Mouse (Mus musculus): ENCODE measurements around the gene E030018B13Rik. TPM values are rescaled to one million over a fixed set of nuclear protein-coding genes. Genes with fewer than 3 reads are reported as not detected.

E030018B13Rik gene
- total RNA-seq, 2 experiments from 2014 or later, result not detected

DNA sequence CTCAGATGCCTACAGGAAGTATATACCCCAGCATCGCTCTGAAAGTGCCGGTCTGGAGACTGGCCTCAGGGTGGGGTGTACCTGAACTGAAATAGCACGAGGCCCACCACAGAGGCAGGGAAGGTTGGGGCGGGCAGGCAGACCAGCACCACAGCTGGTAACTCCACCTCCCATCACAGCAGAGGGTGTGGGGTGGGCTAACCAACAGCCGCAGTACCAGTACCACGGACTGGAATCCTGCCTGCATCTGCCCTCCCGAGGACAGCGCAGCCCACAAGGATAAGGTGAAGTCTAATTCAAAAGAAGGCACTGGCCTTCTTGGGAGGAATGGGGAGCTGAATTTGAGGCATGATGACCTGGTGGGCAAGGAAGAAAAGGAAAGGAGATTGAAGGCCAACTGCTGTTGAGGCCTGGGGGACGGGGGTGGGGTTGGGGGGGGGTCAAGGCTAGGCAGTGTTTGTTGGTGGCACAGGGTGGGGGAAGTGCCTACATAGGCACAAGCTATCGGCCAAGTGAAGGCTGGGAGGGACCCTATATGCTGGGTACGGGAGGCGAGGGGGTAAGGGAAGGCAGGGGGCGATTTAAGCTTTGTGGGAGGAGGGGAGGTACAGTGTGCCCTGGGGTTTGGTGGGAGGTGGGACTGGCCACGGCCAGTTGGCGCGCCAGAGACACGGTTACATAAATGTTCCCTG, 20.2 kb upstream of the E030018B13Rik start:
- no peak for ATAC-seq (replicated peaks; ENCODE audit: low FRiP score, poor library complexity, severe bottlenecking)

GRCm38 (mm10) chr7:63896968-63897468, 19.6 kb upstream of the E030018B13Rik start:
- peak; percentile 94 for ATAC-seq (replicated peaks; ENCODE audit: low FRiP score, poor library complexity, severe bottlenecking)

GRCm38 (mm10) chr7:63897655-63898054, 19.0 kb upstream of the E030018B13Rik start:
- ATAC-seq (replicated peaks; ENCODE audit: low FRiP score, poor library complexity, severe bottlenecking), result no peak

DNA sequence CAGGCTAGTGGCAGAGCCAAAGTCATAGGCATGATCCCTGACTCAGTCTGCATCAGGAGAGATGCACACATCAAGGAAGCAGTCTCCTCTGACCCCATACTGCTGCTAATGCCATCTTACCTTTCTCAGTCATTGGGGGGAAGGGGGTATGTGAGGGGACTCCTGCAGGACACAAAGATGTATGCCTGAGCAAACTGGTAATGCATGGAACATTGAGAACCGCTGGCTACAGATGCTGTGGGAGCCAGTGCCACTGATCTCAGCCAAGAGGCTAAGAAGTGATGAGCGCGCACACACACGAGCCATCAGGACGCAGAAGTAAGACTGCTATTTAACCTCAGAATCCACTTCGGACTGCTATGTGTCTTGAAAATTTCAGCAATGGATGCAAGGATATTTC, 18.5 kb upstream of the E030018B13Rik start:
- ATAC-seq (replicated peaks; ENCODE audit: low FRiP score, poor library complexity, severe bottlenecking), result no peak

DNA sequence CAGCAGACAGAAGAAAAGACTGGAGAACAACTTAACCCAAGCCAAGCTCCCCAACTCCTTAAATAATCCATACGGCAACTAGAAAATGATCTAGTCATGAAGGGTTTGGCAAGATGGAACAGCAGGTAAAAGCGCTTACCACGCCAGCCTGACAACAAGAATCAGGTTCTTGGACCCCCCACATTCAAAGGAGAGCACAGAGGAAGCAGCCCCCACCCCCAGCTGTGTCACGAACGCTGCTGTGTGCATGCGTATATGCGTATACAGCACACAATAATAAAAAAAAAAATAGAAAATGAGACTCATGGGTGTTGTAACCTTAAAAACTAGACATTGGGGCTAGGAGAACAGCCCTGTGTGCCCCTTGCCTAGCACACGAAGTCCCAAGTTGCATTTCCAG, 16.7 kb upstream of the E030018B13Rik start:
- ATAC-seq (replicated peaks; ENCODE audit: low FRiP score, poor library complexity, severe bottlenecking), result no peak

GRCm38 (mm10) chr7:63900411-63900810, 16.2 kb upstream of the E030018B13Rik start:
- no peak for ATAC-seq (replicated peaks; ENCODE audit: low FRiP score, poor library complexity, severe bottlenecking)

DNA sequence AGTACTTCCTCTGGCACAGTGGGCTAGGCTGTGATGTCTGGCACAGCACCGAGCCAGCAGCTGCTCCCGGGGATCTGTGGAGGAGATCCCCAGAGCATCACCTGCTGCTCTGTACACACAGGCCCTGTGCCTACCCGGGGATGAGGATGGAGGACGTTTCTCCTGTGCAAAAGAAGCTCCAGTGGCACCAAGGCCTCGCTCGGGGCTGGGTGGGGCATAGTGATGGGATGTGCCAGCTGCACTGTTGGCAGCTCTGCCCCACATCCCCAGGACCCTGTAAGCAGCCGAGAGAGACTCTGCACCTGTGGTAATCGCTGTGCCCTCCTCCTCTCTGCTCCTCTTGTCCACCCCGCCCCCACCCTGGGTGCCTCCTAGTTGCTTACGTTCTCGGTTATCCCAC, 15.3 kb upstream of the E030018B13Rik start:
- ATAC-seq (replicated peaks; ENCODE audit: low FRiP score, poor library complexity, severe bottlenecking), result no peak

- ATAC-seq (replicated peaks; ENCODE audit: low FRiP score, poor library complexity, severe bottlenecking), result no peak
Observed at GRCm38 (mm10) chr7:63901942-63902341, 14.7 kb upstream of the E030018B13Rik start.

DNA sequence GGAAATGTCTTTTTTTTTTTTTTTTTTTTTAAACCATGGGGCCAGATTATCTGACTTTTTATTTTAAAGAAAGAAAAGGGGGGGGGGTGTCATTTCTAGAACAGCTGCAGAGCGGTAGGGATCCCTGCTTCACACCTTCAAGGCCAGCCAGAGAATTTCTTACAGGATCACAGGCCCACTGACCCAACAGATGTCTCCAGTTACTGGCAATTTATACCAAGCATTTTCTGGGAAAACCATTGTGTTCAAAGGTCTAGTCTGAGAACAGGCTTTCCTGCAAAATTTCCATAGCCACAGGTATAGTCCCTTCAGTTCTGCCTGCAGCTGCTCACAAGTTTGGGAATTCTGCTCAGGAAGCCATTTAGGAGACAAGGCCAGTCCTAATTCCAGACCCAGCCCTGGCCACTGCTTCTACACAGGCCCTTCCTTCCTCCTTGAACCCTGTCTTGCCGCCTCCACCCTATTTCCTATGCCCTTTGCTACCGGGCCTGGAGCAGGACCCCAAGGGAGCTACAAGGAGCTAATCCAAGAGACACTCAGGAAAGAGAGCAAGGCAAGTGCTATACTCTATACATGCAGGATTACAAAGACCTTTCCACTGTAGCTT, 13.9 kb upstream of the E030018B13Rik start:
- no peak for ATAC-seq (replicated peaks; ENCODE audit: low FRiP score, poor library complexity, severe bottlenecking)

DNA sequence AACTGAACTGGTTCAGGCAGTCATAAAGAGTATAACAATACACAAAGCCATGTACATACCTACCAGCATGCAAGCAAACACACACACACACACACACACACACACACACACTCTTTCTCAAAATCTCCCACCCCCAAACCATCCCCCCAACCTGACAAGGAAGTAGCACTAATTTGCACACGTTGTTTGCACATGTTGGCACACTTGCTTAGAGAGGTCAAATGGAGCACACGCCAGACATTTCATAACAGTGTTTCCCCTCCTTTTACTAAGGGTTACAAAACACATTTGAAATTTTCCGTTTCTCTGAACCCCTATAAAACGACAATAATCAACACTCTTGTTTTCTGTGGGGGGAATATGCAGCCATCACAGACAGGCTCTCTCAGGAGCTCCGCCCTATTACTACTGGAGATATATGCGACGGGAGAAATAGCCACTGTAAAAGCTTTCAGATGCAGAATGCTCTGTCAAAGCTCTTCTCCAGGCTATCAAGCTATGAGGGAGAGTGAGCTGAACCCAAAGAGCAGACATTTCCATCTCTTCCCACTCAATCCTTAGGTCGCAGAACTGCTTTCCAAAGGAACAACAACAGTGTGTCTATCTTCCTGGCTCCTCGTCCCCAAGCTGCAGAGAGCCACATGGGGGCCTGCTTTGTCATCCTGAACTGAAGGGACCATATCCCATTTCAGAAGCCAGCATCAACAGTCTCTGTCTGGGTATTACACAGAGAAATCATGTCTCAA, 12.8 kb upstream of the E030018B13Rik start:
- no peak for ATAC-seq (replicated peaks; ENCODE audit: low FRiP score, poor library complexity, severe bottlenecking)

DNA sequence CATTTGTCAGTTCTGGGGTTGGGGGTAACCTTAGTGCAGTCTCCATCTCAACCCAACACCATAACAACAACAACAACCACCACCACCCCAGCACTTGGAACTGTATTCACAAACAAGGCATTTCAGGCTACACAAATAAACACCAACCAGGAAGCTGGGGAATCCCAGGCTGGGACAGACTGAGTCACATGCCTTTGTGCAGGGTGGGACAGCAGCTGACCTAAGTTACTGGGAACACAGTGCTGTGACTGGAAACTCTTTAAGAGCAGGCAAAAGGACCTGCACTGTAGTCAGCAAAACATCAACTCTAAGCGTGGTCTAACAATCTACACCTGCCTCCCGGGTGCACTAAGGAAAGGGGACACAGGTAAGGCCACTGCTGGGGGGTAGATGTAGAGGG, 11.5 kb upstream of the E030018B13Rik start:
- ATAC-seq (replicated peaks; ENCODE audit: low FRiP score, poor library complexity, severe bottlenecking), result 0 out of 2 replicates have a peak, but pooled peaks have one; percentile 31

GRCm38 (mm10) chr7:63905642-63906041, 11.0 kb upstream of the E030018B13Rik start:
- ATAC-seq (replicated peaks; ENCODE audit: low FRiP score, poor library complexity, severe bottlenecking), result peak; percentile 56; the same call in 1 of the 2 replicates

DNA sequence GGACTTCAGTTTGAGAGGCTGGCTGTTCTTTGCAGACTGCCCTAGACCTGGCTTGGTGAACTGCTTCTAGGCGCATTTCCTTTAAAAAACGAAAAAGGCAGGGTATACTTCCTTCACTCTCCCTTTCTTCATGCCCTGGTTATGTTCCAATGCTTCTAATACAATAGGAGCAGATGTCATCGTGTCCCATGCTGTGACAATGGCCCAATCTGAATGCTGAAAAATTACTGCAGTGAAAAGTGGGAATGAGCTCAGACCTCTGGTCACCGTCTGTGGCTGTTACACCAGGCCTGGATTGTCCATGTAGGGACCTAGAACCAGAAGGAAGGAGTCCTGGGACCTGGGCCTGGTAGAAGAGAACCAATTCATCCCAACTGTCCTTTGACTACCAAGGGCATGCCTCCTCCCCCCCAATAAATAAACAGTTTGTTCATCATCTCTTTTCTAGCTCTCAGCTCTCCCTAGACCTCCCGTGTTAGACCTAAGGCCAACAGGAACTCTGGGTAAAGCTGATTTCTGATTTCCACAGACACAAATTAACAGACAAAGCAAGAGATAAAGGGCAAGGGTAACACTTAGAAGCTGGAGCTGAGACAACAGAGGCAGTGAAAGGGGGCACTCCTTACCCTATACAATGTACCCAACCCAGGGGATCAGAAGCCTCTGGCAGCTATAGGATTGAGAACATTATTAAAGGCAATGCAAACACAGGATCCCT, 8.7 kb upstream of the E030018B13Rik start:
- ATAC-seq (replicated peaks; ENCODE audit: low FRiP score, poor library complexity, severe bottlenecking), result no peak

DNA sequence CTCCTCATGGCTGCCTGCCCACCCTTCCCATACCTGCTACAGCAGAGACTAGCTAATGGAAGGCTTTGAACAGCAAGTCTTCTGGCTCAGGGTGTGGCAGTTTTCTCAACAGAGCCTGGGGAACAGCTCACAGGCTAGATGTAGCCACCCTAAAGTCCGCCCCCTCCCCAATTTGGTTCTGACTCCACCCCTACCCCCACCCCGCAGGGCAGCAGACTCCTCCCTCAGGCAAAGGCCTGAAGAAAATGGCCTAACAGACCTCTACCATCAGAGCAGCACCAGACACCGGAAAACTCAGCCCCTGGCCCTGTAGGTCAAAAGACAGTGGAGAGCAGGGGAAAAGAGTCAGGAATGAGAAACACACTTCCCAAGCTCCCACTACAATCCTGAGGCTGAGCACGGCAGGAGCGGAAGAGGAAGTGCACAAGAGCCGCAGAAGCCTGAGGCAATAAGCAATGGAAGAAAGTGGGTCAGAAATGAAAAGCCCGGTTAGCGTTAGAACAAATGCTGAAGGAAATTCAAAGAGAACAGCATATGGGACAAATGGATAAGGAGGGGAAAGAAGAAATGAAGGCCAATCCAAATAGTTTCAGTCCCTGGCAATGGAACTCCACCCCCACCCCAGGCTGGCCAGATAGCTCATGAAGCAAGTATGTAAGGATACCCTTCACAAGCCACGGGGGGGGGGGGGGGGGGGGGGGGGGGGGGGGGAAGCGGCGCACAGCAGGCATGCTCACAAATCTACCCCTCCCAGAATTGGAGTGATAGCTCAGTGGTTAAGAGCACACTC, 8.0 kb upstream of the E030018B13Rik start:
- ATAC-seq (replicated peaks; ENCODE audit: low FRiP score, poor library complexity, severe bottlenecking), result no peak

DNA sequence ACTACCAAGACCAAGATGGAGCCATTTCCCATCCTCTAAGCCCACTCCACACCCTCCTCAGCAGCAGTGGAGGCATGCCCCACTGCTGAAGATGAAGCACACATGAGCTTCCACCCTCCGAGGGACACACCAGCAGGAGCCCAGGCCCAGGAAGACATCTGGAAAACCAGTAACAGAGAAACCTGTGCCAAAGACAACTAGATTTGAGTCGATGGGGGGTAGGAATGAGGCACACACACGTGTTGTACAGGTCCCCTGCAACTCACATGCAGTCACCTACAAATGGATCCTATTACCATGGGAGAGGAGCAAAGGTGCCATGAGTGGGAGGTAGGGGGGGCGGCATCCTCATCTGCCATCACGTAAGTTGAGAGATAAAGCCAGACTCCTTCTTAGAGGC, 6.4 kb upstream of the E030018B13Rik start:
- ATAC-seq (replicated peaks; ENCODE audit: low FRiP score, poor library complexity, severe bottlenecking), result no peak

DNA sequence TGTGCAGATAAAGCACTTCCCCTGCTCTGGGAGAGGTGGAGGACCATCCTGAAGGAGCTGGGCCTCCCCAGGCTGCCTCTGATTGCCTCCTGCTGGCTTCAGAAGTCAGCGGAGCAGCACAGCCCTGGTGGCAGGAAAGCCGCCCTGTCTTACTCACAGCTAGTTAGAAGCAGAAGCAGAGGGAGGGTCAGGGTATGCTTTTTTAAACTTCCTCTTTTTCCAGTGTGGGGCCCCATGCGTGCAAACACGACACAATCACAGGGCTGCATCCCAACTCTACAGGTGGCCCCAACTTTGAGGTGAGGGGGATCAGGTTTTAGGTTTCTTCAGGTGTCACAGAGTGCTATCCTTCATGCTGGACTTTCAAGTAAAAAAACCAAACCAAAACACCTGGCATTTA, 5.7 kb upstream of the E030018B13Rik start:
- no peak for ATAC-seq (replicated peaks; ENCODE audit: low FRiP score, poor library complexity, severe bottlenecking)

DNA sequence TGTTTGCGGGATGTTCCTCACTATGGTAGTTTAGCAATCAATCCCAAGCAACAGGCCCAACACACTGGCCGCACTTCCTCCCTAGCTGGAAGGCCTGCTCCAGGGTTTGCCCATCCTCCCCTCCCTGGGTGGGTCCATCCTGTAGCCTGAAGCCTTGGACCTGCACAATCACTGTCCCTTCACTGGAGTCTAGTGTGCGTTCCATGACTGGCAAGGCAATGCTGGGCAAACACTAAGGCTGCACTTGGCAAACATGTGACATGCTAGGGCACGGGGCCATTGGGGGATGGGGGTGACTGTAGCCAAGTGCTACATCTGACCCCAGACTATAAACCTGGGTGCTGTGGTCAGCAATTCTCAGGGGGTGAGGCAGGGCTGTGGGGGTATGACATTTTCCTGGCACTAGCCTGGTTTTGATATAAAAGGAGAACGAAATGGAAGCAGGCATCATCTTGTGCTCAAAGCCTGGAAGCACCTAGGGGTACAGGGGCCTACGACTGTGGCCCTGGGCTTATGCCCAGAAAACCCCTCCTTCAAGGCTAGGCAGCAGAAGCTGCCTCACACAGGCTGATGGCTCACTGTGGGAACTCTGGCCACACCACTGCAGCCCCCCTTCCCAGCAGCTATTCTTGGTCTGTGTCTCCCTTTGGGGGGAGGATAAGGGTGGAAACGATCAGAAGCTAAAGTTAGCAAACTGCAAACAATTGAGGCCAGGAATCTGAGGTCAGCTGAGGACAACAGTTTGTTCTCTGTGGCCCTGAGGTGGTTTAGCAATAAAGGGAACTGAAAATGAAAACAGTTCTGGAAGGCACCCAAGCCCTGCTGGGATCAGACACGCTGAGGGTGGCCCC, 5.0 kb upstream of the E030018B13Rik start:
- no peak for ATAC-seq (replicated peaks; ENCODE audit: low FRiP score, poor library complexity, severe bottlenecking)

DNA sequence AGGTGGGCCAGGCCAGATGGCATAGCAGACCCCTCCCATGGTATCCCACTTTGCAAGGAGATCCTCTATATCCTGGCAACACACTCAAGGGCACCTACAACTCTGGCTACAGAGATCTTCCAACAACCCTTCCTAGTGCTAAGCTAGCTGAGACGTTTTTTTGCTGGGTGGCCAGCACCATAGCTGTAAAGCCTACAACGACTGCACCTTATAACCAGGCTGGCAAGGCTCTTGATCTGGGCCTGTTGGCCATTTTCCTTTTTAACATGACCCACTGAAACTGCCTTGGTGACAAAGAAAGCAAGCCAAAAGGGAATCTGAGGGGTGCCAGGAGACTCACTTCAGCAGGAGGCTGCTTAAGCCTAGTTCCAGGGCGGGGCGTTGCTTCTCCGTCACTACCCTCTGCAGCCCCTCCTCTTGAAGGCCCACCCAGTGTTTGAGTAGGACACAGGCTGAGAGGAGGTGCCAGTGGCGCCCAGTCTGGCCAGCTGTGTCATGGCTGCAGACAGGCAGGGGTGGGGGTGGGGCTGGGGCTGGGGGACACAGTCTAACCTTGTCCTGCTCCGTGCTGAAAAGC, 4.3 kb upstream of the E030018B13Rik start:
- no peak for ATAC-seq (replicated peaks; ENCODE audit: low FRiP score, poor library complexity, severe bottlenecking)
